Mouse (Mus musculus) urinary bladder, adult 18-20 months (tissue): ENCODE results near the gene AW551984.

Experiments used
- DNase-seq, 2 experiments: peaks; one replicate each; pipeline ENCODE4 v3.0.0; 2022; ENCODE audit warnings: low spot score in 2 of 2, mixed read lengths in 2 of 2

Gene AW551984

GRCm38 (mm10) chr9:39603999-39604453, at the start of gene AW551984:
Gene AW551984 (minus strand): TSS chr9:39604403.
- DNase-seq = peak in 1 of 2 experiments; percentile 1

- no peak for DNase-seq
Observed at GRCm38 (mm10) chr9:39647382-39647781, 43.2 kb upstream of the AW551984 start.

- no peak for DNase-seq
Observed at GRCm38 (mm10) chr9:39644785-39645184, 40.6 kb upstream of the AW551984 start, which contains the start of gene Olfr961. Gene Olfr961 (plus strand): TSS chr9:39645085.

GRCm38 (mm10) chr9:39633913-39634594, 29.9 kb upstream of the AW551984 start:
- DNase-seq = no peak

- DNase-seq = no peak
Observed at GRCm38 (mm10) chr9:39629069-39629468, 24.9 kb upstream of the AW551984 start.

GRCm38 (mm10) chr9:39624711-39625110, 20.5 kb upstream of the AW551984 start:
- DNase-seq = no peak

- DNase-seq = no peak
Observed at GRCm38 (mm10) chr9:39623783-39624182, 19.6 kb upstream of the AW551984 start.

- no peak for DNase-seq
Observed at GRCm38 (mm10) chr9:39621073-39621472, 16.9 kb upstream of the AW551984 start, which contains the start of gene Olfr960. Gene Olfr960 (plus strand): TSS chr9:39621373.

- DNase-seq = no peak
Observed at GRCm38 (mm10) chr9:39611953-39612352, 7.8 kb upstream of the AW551984 start.

GRCm38 (mm10) chr9:39610355-39610754, 6.2 kb upstream of the AW551984 start, which contains the start of gene Olfr148:
Gene Olfr148 (plus strand): TSS chr9:39610655.
- no peak for DNase-seq

GRCm38 (mm10) chr9:39608497-39608896, 4.3 kb upstream of the AW551984 start:
- no peak for DNase-seq

- no peak for DNase-seq
Observed at GRCm38 (mm10) chr9:39603333-39603845, 814 bp downstream of the AW551984 start.

- no peak for DNase-seq
Observed at GRCm38 (mm10) chr9:39602536-39603332, 1.5 kb downstream of the AW551984 start.

GRCm38 (mm10) chr9:39577050-39577449, 27.2 kb downstream of the AW551984 start:
- no peak for DNase-seq

GRCm38 (mm10) chr9:39575469-39575868, 28.7 kb downstream of the AW551984 start, which contains the start of gene Olfr959:
Gene Olfr959 (minus strand): TSS chr9:39575569.
- no peak for DNase-seq

- no peak for DNase-seq
Observed at GRCm38 (mm10) chr9:39558349-39558647, 45.9 kb downstream of the AW551984 start.

- DNase-seq = no peak
Observed at GRCm38 (mm10) chr9:39557529-39558348, 46.5 kb downstream of the AW551984 start.

GRCm38 (mm10) chr9:39553946-39554345, 50.3 kb downstream of the AW551984 start, which contains the start of gene Olfr958:
Gene Olfr958 (minus strand): TSS chr9:39554054.
- no peak for DNase-seq

- no peak for DNase-seq
Observed at GRCm38 (mm10) chr9:39550806-39551205, 53.4 kb downstream of the AW551984 start.
